Mouse (Mus musculus): ENCODE measurements at regions not wholly inside any gene's neighbourhood (a gene's known extent, or its start where the extent isn't known, plus 50 kb on each side); places are given as distances from the start of the nearest gene placed in this dataset.
"Not testable (repeated sequence)": the region's sequence is repeated elsewhere in the genome, so short reads cannot be mapped to it uniquely, and the experiment has no call there.

GRCm38 (mm10) chr2:78281846-78282245 lies 335.7 kb upstream of the Cwc22 start:
- not testable (repeated sequence) for TF ChIP-seq CTCF (IDR thresholded peaks at IDR 0.05; ENCODE audit: borderline replicate concordance, control insufficient read depth, extremely low read depth, insufficient read depth, low read length, poor library complexity); POLR2A (IDR thresholded peaks at IDR 0.05; ENCODE audit: control insufficient read depth, extremely low read depth, insufficient read depth, low read length, poor library complexity)

Measured in thymus, adult 2 months (tissue).